Mouse (Mus musculus): ENCODE data around the gene Svbp. TPM values are rescaled to one million over a fixed set of nuclear protein-coding genes. Genes with fewer than 3 reads are reported as not detected.

The Svbp gene
- polyA plus RNA-seq, 1 experiment from 2014 or later, result 100 TPM

DNA sequence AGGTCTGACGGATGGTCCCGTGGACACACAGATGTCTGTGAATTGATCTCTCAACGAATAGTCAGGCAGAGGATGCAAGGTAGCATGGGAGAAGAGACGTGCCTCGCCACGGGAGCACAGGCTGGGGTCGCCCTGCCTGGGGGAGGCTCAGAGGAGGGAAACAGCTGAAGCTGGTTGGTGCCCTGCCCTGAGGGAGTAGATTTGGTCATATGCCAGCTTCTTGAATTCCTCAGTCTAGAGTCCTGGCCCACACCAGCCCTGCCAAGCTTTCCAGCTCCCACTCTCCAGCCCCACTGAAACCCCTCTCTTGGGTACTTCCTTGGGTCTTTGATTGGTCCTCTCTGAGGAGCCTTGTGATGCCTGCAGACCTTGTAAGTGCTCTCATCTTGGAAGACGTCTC, 21.6 kb downstream of the Svbp start:
- ATAC-seq, result no peak

GRCm38 (mm10) chr4:119218169-119218568, 23.1 kb downstream of the Svbp start, which contains the start of gene Tmem269:
Tmem269 (minus strand) TSS chr4:119218217.
- Histone ChIP-seq H3K27ac (ENCODE audit: low read length) (no peak within 1 kb of the TSS), H3K9ac (ENCODE audit: low read depth, low read length) (no peak within 1 kb of the TSS), H3K9me3 (ENCODE audit: control insufficient read depth, low read length) (no peaks in the 10 kb centered on the region), H3K36me3 (ENCODE audit: control insufficient read depth, insufficient read depth, low read length) (no peaks in the 10 kb centered on the region), H3K4me1 (ENCODE audit: control insufficient read depth, insufficient read depth, low read length) (no peaks in the 10 kb centered on the region), H3K4me3 (ENCODE audit: low read length) (no peak within 1 kb of the TSS), H3K27me3 (replicated peaks; ENCODE audit: control insufficient read depth, insufficient read depth, low read length) (no peaks in the 10 kb centered on the region), H3K4me2 (ENCODE audit: low read depth, low read length) (no peak within 1 kb of the TSS)
- no peak for ATAC-seq
- 17% methylated on average over 11 of the region's 11 CpGs for WGBS

More for the DNA sequence above, 21.6 kb downstream of the Svbp start:
- Histone ChIP-seq H3K9me3 (ENCODE audit: control insufficient read depth, low read length) (no peaks in the 10 kb centered on the region), H3K4me3 (ENCODE audit: low read length) (no peak overlapping the region), H3K9ac (ENCODE audit: low read depth, low read length) (no peak overlapping the region), H3K27ac (ENCODE audit: low read length) (no peak overlapping the region), H3K4me2 (ENCODE audit: low read depth, low read length) (no peak overlapping the region), H3K36me3 (ENCODE audit: control insufficient read depth, insufficient read depth, low read length) (no peaks in the 10 kb centered on the region), H3K4me1 (ENCODE audit: control insufficient read depth, insufficient read depth, low read length) (no peaks in the 10 kb centered on the region), H3K27me3 (replicated peaks; ENCODE audit: control insufficient read depth, insufficient read depth, low read length) (no peaks in the 10 kb centered on the region)
- WGBS, result 68% methylated on average over 8 of the region's 8 CpGs

GRCm38 (mm10) chr4:119223696-119224095, 28.6 kb downstream of the Svbp start:
- Histone ChIP-seq H3K36me3 (ENCODE audit: control insufficient read depth, insufficient read depth, low read length) (peaks cover 17% of the 10 kb centered on the region), H3K9ac (ENCODE audit: low read depth, low read length) (no peak overlapping the region), H3K9me3 (ENCODE audit: control insufficient read depth, low read length) (no peaks in the 10 kb centered on the region), H3K27me3 (replicated peaks; ENCODE audit: control insufficient read depth, insufficient read depth, low read length) (no peaks in the 10 kb centered on the region), H3K4me2 (ENCODE audit: low read depth, low read length) (no peak overlapping the region), H3K4me1 (ENCODE audit: control insufficient read depth, insufficient read depth, low read length) (no peaks in the 10 kb centered on the region), H3K4me3 (ENCODE audit: low read length) (no peak overlapping the region), H3K27ac (ENCODE audit: low read length) (no peak overlapping the region)
- 0 out of 2 replicates have a peak, but pooled peaks have one; percentile 25 for ATAC-seq
- 81% methylated on average over 1 of the region's 1 CpGs for WGBS

DNA sequence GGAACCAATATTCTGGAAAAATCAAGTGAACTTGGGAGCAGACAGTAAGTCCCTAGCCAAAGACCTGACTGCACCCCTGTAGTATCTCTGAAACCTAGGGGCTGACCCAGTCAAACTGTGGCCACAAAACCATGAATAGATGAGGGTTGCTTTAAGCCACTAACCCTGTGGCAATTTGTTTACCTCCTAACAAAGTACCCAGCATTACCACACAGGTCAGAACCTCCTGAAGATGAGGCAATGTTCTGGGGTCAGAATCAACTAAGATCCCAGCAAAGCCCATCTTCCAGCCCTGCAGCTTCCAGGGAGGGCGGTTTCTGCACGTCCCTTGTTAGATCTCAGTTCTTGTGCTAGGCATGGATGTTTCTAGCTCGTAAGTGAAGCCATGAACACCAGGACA, 29.4 kb downstream of the Svbp start:
- H3K27ac ChIP-seq (ENCODE audit: low read length), result no peak overlapping the region
- H3K4me1 ChIP-seq (ENCODE audit: control insufficient read depth, insufficient read depth, low read length), result no peaks in the 10 kb centered on the region
- no peaks in the 10 kb centered on the region for H3K9me3 ChIP-seq (ENCODE audit: control insufficient read depth, low read length)
- H3K4me2 ChIP-seq (ENCODE audit: low read depth, low read length), result no peak overlapping the region
- H3K36me3 ChIP-seq (ENCODE audit: control insufficient read depth, insufficient read depth, low read length), result peaks cover 17% of the 10 kb centered on the region
- no peak overlapping the region for H3K9ac ChIP-seq (ENCODE audit: low read depth, low read length)
- 93% methylated on average over 3 of the region's 3 CpGs for WGBS
- ATAC-seq, result no peak
- H3K27me3 ChIP-seq (replicated peaks; ENCODE audit: control insufficient read depth, insufficient read depth, low read length), result no peaks in the 10 kb centered on the region
- H3K4me3 ChIP-seq (ENCODE audit: low read length), result no peak overlapping the region

DNA sequence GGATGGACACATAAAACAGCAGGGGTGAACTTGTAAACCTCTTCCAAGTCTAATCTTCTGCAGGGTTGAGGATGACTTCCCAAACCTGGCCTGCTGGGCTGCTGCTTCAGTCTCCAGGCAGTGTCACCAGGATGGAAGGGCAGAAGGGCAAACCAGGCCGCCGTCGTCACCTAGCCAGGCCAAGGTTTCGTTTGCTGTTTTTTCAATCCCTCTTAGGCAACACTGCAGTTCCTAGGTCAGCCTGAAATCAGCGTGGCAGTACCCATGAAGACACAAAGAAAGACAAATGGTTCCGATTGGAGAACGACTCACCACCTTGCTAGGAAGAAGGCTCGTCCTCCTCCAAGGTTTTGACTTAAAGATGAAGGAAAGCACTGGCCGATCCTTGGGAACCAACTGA, 30.6 kb downstream of the Svbp start:
- no peak for ATAC-seq
- 95% methylated on average over 9 of the region's 9 CpGs for WGBS
- no peaks in the 10 kb centered on the region for H3K9me3 ChIP-seq (ENCODE audit: control insufficient read depth, low read length)

DNA sequence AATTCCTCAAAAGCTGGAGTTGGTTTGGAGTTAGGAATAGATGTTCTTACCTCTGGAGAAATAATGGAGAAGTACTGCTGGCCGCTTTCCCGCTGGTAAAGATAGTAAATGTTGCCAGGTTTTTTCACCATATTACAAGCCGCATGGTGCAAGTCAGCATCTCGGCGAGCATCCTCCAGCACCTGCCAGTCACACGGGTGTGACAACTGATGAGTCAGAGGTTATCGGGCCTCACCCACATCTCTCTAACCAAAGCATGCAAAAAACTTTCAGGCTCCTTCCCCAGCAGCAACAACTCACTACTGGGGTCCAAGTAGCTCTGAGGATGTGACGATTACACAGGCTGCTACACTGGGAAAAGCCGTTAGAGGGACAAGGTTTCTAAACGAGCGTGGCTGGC, 31.6 kb downstream of the Svbp start:
- H3K9me3 ChIP-seq (ENCODE audit: control insufficient read depth, low read length), result no peaks in the 10 kb centered on the region
- no peak overlapping the region for H3K4me2 ChIP-seq (ENCODE audit: low read depth, low read length)
- H3K4me3 ChIP-seq (ENCODE audit: low read length), result no peak overlapping the region
- H3K9ac ChIP-seq (ENCODE audit: low read depth, low read length), result no peak overlapping the region
- whole genome bisulfite sequencing, result 92% methylated on average over 11 of the region's 11 CpGs
- H3K27ac ChIP-seq (ENCODE audit: low read length), result no peak overlapping the region
- H3K27me3 ChIP-seq (replicated peaks; ENCODE audit: control insufficient read depth, insufficient read depth, low read length), result no peaks in the 10 kb centered on the region
- H3K4me1 ChIP-seq (ENCODE audit: control insufficient read depth, insufficient read depth, low read length), result peaks cover 5% of the 10 kb centered on the region; the same call in 1 of the 2 replicates
- H3K36me3 ChIP-seq (ENCODE audit: control insufficient read depth, insufficient read depth, low read length), result peaks cover 17% of the 10 kb centered on the region
- ATAC-seq, result no peak

More for the DNA sequence above, 30.6 kb downstream of the Svbp start:
- Histone ChIP-seq H3K27ac (ENCODE audit: low read length) (no peak overlapping the region), H3K4me1 (ENCODE audit: control insufficient read depth, insufficient read depth, low read length) (no peaks in the 10 kb centered on the region), H3K9ac (ENCODE audit: low read depth, low read length) (no peak overlapping the region), H3K4me3 (ENCODE audit: low read length) (no peak overlapping the region), H3K4me2 (ENCODE audit: low read depth, low read length) (no peak overlapping the region), H3K36me3 (ENCODE audit: control insufficient read depth, insufficient read depth, low read length) (peaks cover 17% of the 10 kb centered on the region), H3K27me3 (replicated peaks; ENCODE audit: control insufficient read depth, insufficient read depth, low read length) (no peaks in the 10 kb centered on the region)

GRCm38 (mm10) chr4:119232410-119233255, 37.5 kb downstream of the Svbp start, which contains the start of the genes AU022252 and P3h1:
AU022252 (minus strand) TSS chr4:119232712.
P3h1 (plus strand) TSS chr4:119232915.
- Histone ChIP-seq H3K36me3 (ENCODE audit: control insufficient read depth, insufficient read depth, low read length) (no peaks in the 10 kb centered on the region), H3K27ac (ENCODE audit: low read length) (peak within 1 kb of the TSS; percentile 57), H3K9me3 (ENCODE audit: control insufficient read depth, low read length) (no peaks in the 10 kb centered on the region), H3K4me1 (ENCODE audit: control insufficient read depth, insufficient read depth, low read length) (peaks cover 13% of the 10 kb centered on the region), H3K9ac (ENCODE audit: low read depth, low read length) (peak within 1 kb of the TSS; percentile 84), H3K27me3 (replicated peaks; ENCODE audit: control insufficient read depth, insufficient read depth, low read length) (no peaks in the 10 kb centered on the region), H3K4me2 (ENCODE audit: low read depth, low read length) (peak within 1 kb of the TSS; percentile 92), H3K4me3 (ENCODE audit: low read length) (peak within 1 kb of the TSS; percentile 92)
- under 1% methylated on average over 71 of the region's 71 CpGs for WGBS
- peak; percentile 97 for ATAC-seq

DNA sequence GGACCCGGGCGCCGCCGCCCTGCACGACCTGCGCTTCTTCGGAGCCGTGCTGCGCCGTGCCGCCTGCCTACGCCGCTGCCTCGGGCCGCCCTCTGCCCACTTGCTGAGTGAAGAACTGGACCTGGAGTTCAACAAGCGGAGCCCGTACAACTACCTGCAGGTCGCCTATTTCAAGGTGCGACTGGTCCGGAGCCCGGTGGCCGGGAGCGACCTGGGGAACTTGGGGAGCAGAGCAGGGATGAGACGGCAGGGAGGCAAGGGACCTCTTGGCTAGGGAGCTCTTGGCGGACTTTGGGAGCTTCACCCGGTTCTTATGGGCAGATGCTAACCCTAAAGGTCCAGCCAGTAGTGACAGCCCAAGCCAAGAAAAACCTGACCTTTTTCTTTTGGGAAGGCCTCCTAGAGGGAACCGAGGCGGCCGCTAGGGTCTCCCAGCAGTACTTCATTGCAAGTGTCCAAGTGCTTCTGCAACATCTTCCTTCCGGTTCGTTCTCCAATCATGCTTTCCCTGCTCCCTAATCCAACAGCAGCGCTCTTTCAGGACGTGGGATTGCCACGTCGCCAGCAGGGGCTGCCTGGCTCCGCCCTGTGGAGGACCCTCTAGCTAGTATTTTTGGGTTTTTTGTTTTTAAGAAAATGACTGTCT, 38.3 kb downstream of the Svbp start:
- ATAC-seq, result peak; percentile 57
- H3K27me3 ChIP-seq (replicated peaks; ENCODE audit: control insufficient read depth, insufficient read depth, low read length), result no peaks in the 10 kb centered on the region
- H3K4me3 ChIP-seq (ENCODE audit: low read length), result peak overlapping the region; percentile 92
- peaks cover 13% of the 10 kb centered on the region for H3K4me1 ChIP-seq (ENCODE audit: control insufficient read depth, insufficient read depth, low read length)
- H3K9me3 ChIP-seq (ENCODE audit: control insufficient read depth, low read length), result no peaks in the 10 kb centered on the region
- H3K9ac ChIP-seq (ENCODE audit: low read depth, low read length), result peak overlapping the region; percentile 82
- H3K4me2 ChIP-seq (ENCODE audit: low read depth, low read length), result peak overlapping the region; percentile 92
- no peaks in the 10 kb centered on the region for H3K36me3 ChIP-seq (ENCODE audit: control insufficient read depth, insufficient read depth, low read length)
- H3K27ac ChIP-seq (ENCODE audit: low read length), result peak overlapping the region; percentile 57
- under 1% methylated on average over 36 of the region's 36 CpGs for WGBS

DNA sequence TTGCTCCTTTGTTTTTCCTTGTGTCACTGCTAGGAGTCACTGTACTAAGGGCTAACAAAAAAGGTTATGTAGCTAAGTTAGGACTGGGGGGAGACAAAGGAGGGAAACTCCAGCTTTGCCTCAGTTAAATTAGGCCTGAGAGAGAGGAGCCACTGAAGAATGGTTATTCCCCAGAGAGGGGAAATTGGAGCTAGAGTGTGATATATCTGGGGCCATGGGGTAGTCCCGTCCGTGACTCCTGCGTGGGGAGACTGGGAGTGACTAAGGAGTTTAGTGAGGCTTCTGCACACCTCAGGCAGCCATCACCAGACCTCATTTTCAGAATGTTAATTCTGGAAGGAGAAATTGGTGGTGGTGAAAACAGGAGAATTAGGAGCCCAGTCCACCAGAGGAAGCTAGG, 39.2 kb downstream of the Svbp start:
- no peak for ATAC-seq
- WGBS, result 78% methylated on average over 3 of the region's 3 CpGs
- H3K4me3 ChIP-seq (ENCODE audit: low read length), result peak overlapping the region; percentile 92
- H3K27ac ChIP-seq (ENCODE audit: low read length), result no peak overlapping the region
- peak overlapping the region; percentile 92 for H3K4me2 ChIP-seq (ENCODE audit: low read depth, low read length)
- no peaks in the 10 kb centered on the region for H3K36me3 ChIP-seq (ENCODE audit: control insufficient read depth, insufficient read depth, low read length)
- no peaks in the 10 kb centered on the region for H3K27me3 ChIP-seq (replicated peaks; ENCODE audit: control insufficient read depth, insufficient read depth, low read length)
- peak overlapping the region; percentile 82 for H3K9ac ChIP-seq (ENCODE audit: low read depth, low read length)
- H3K9me3 ChIP-seq (ENCODE audit: control insufficient read depth, low read length), result no peaks in the 10 kb centered on the region
- peaks cover 14% of the 10 kb centered on the region for H3K4me1 ChIP-seq (ENCODE audit: control insufficient read depth, insufficient read depth, low read length)

Data from intestine, embryonic 16.5 days (tissue).